Mouse (Mus musculus): ENCODE results near the gene Olfr1229.

Olfr1229 gene

GRCm38 (mm10) chr2:89287914-89288313, at the start of gene Olfr1229:
TSS of gene Olfr1229 (minus strand) at chr2:89288014.
- in situ Hi-C loops (cut with MboI), result no loop called here

DNA sequence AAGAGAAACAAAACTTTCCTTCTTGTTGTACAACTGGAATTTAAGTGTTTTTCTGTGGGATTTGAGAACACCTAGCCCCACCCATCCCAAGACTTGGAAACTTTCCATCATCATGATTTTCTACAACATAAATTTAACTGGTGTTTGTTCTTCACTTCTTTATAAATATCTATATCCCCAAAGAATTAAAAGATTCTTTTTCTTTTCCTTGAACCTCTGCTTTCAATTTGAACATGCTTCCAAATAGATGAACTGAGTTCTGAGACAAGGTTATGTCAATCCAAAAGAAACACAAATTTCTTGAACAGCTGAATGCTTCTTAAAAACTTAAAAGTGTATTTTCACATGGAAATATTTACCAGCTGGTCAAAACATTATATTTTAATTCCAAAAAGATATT, 41.8 kb upstream of the Olfr1229 start, which contains the start of gene Olfr1232:
Gene Olfr1232 (minus strand): TSS at position 101 of the 400 bp plus-strand sequence.
- in situ Hi-C loops (cut with MboI), result no loop called here

GRCm38 (mm10) chr2:89306974-89307373, 19.2 kb upstream of the Olfr1229 start, which contains the start of gene Olfr1231:
TSS of gene Olfr1231 (minus strand) at chr2:89307074.
- in situ Hi-C loops (cut with MboI), result no loop called here

DNA sequence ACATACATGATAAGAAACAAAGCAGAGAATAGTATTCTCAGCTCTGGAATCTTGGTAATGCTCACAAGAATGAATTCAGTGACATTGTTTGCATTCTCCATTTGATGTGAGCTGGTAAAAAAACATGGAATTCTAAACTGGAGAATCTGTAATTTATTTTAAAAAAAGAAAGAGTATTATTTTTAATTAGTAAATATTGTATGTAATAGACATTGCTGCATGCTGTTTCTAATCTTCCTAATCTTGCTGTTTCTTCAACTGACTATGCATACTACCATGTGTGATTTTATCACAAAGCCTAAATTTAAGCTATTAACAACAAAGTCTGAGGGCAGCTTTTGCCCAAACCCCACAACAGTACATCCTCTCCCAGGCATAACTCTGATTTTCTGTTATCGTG, 9.4 kb upstream of the Olfr1229 start, which contains the start of gene Olfr1230:
Gene Olfr1230 (minus strand): TSS at position 101 of the 400 bp plus-strand sequence.
- in situ Hi-C loops (cut with MboI), result no loop called here

DNA sequence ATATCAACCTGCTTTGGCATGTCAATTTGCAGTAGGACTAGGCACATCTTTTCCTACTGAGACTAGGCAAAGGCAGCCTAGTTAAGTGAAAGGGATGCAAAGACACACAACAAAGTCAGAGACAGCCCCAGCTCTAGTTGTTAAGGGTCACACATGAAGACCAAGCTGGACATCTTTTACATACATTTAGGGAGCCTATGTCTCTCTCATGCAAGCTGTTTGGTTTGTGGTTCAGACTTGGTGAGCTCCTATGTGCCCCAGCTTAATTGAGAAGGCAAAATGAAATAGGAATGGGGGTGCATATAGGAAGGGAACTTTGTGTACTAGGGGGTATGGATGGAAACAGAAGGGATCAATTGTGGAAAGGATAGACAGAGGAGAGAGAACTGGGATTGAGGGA, 33.9 kb downstream of the Olfr1229 start, which contains the start of gene Olfr1228:
Gene Olfr1228 (minus strand): TSS at position 101 of the 400 bp plus-strand sequence.
- in situ Hi-C loops (cut with MboI), result no loop called here
